Mouse (Mus musculus) urinary bladder, adult 18-20 months (tissue): Measurements from ENCODE around the gene Tssk1.

ENCODE experiments used
- DNase-seq, 2 experiments: peaks; one replicate each; pipeline ENCODE4 v3.0.0; 2022; ENCODE audit warnings: low spot score in 2 of 2, mixed read lengths in 2 of 2

Gene Tssk1

GRCm38 (mm10) chr16:17893923-17894322 lies at the start of gene Tssk1:
Gene Tssk1 (plus strand): TSS chr16:17894223.
- DNase-seq: no peak

- no peak for DNase-seq
These were observed 45.6 kb upstream of the Tssk1 start for GRCm38 (mm10) chr16:17848431-17848830.

- DNase-seq: no peak
These were observed 45.1 kb upstream of the Tssk1 start for GRCm38 (mm10) chr16:17848928-17849327.

GRCm38 (mm10) chr16:17849486-17849885 lies 44.5 kb upstream of the Tssk1 start:
- no peak for DNase-seq

- DNase-seq: no peak
These were observed 42.7 kb upstream of the Tssk1 start for GRCm38 (mm10) chr16:17851331-17851730.

DNA sequence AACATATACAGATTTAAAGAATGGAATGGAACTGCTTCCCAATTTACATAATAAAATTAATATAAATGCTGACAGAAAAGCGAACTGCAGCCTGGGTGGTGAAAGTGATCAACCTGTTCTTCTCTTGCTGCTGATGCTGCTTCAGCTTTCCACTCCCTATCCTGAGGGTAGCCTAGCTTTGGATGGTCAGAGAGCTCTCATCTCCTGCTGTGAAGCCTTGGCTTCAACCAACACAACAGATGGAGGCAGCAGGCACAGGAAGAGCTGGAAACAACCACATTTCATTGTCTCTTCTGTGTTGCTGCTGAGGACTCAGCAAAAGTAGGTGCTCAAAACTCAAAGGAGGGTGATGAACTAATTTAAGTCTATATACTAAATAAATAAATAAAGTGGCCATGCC lies 42.2 kb upstream of the Tssk1 start:
- no peak for DNase-seq

DNA sequence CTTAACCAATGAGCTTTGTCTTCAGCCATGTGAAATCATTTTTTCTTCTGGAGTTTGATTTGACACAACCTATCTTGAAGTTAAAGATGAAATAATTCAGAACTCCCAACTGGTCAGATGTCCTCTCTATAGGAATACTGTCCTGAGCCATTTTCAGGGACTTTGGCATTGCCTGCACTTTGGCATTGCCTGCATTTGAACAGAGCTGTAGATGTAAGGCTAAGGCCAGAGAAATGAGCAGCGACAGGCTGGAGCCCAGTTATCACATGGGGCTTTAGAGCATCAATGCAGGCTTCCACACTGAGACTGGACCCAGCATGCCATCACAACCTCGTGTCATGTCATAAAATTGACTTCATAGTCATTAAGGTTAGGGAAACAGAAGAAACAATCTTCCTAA lies 40.8 kb upstream of the Tssk1 start:
- DNase-seq: no peak

DNA sequence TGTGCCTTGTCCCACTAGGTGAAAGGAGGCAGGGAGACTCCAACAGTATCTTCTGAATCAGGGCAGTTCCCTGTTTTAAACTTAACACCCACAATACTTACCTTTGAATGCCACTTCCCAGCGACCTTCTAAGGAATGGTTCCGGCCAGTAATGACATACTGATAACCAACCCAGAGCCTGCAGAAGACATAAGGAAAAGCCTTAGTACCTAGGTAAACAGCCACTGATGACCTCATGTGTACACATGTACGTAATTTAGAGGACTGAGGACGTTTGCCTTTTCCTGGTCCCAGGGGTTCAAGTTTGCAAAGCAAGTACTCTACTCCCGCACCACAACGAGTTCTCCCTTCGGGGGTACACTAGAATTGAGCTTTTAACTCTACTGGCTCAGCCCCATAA lies 36.9 kb upstream of the Tssk1 start:
- DNase-seq: no peak

DNA sequence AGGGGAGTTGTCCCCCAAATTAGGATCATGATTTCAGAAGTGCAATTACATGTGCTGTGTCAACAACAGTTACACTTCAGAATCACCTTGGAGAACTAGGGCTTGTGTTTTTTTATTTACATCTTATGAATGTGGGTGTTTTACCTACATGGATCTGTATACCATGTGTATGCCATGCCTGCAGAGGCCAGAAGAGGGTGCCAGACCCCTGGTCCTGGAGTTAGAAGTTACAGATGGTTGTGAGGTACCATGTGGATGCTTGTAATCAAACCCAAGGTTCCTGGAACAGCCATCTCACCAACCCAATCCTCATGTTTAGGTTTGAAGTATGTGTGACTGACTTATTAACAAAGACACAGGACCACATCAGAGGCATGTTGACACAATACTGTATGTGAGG lies 35.4 kb upstream of the Tssk1 start:
- DNase-seq: no peak

DNA sequence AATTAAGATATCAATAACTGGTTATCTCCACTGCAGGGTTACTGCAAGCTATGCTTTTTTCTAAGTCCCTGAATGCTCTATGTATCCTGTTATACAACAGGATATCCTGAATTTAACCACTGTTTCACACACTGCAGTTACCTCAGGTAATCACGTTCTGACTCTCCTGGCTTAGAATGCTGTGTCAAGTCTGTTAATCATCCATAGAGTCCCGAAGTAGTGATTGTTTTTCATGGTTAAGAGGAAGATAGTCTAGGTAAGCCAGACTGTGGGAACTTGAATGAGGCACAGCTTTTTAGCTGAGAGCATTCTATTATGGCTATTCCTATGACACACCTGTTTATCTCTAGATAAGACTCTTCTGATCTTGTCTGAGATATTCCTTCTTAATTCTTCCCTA lies 28.7 kb upstream of the Tssk1 start:
- DNase-seq: no peak

DNA sequence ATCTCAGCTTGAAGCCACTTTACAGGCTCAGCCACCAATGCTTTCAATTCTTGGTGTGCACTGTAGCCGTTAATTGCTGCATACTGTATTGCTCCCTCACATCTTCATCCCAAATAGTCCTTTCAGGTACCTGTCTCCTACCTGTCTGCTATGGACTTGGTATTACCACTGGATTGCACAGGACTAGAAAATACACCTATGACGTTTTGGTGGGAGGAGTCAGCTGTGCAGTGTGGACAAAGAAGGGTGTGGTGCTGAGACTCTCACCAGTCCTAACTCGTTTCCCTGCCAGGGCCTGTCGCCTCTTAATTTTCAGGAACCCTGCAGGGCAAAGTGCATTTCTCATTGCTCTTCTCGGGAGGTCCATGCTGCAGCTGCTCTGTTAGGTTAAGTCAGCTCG lies 28.3 kb upstream of the Tssk1 start:
- peak; percentile 43 to 63 for DNase-seq

GRCm38 (mm10) chr16:17871248-17871647 lies 22.8 kb upstream of the Tssk1 start:
- DNase-seq: no peak

GRCm38 (mm10) chr16:17872995-17873394 lies 21.0 kb upstream of the Tssk1 start:
- DNase-seq: no peak

GRCm38 (mm10) chr16:17875174-17875573 lies 18.8 kb upstream of the Tssk1 start:
- DNase-seq: no peak

- no peak for DNase-seq
These were observed 17.9 kb upstream of the Tssk1 start for GRCm38 (mm10) chr16:17876096-17876495.

DNA sequence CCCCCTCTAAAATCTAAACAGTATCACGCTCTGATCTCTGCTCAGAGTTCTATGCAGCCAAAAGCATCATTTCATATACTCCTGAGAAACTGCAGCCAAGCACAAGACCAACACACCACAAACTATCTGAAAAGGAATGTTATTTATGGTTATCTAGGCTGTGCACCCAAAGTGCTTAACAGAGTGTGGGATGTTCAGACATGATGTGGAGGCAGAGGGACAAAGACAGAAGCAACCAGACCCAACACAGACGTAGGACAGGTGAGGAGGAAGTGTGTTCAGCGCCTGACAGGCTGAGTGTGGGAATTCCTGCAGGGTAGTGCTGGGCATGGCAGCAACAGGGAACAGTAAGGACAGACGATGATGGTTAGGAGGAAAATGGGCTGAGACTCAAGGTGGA lies 14.5 kb upstream of the Tssk1 start:
- DNase-seq: no peak

- no peak for DNase-seq
These were observed 11.8 kb upstream of the Tssk1 start for GRCm38 (mm10) chr16:17882196-17882595.

DNA sequence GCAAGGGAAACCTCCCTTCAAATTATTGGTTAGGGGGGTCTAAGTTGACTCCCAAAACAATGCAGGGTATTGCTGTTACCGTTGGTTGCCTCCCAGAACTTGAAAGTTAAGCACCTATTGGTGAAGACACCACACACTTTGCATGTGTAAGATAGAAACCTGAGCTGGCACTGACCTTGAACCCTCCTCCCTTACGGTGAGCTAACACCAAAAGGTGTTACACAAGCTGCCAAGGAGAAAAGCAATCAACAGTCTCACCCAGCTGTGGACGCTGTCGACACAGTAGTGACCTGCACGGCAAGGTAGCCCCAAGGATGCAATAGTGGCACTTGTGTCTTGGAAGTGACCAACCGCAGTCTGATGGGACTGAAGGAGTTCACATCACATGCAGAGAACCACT lies 9.9 kb upstream of the Tssk1 start:
- DNase-seq: no peak

GRCm38 (mm10) chr16:17889689-17890341 lies 4.2 kb upstream of the Tssk1 start:
- no peak for DNase-seq

- no peak for DNase-seq
These were observed 3.7 kb upstream of the Tssk1 start for GRCm38 (mm10) chr16:17890342-17890727.

DNA sequence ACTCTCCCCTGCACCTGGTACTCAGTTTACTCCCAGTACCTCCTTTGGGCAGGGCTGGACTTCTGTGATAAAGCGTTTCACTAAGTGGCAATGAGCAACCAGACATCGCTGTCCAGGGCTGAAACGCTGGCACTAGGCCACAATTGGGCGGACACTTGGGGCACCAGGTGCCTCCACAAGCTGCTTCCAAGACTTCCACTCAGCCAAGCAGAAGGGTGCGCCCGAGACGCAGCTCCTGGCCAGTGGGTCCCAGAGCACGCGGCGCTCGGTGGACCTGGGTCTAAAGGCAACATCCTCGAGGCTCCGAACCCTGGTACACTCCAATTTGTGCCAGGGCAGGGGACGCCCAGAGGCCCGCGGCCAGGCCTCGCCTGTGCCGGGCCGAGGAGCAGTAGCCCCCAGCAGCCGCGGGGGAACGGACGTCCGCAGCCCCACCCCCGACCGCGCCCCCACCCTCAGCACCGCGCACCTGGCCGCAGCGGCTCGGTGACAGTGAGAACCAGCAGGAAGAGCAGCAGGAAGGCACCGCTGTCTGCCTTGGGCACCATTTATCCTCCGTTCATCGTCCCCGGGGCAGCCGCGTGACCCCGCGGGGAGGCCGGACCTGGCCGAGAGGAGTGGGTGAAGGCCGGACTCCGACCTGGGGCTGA lies 3.0 kb upstream of the Tssk1 start:
- peak; percentile 59 to 69 for DNase-seq

- DNase-seq: peak; percentile 96 to 99
These were observed 2.5 kb upstream of the Tssk1 start, which contains the start of gene Gm20518 for GRCm38 (mm10) chr16:17891567-17891959. Gene Gm20518 (minus strand): TSS chr16:17891671.

- no peak for DNase-seq
These were observed 1.4 kb upstream of the Tssk1 start for GRCm38 (mm10) chr16:17892606-17893005.

DNA sequence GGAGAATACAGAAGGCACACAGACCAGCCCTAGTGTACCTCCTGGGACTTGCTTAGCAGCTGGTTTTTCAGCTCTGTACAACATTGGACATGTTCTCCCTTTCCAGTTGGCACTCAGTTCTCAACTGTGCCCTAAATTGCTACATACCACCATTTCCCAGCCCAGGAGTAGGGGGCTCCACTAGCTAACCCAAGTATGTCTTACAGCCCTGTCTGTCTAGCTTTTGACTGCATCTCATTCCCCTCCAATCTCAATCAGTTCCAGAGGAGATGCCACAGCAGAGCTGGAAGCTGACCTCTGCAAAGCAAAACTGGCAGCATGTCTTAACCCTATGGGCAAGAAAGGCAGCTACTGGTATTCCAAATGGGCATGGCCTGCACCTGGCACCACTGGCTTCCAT lies 2.1 kb downstream of the Tssk1 start:
- no peak for DNase-seq
